18 mouse cellular contexts compared by ENCODE assay signal in the genomic region with DNA sequence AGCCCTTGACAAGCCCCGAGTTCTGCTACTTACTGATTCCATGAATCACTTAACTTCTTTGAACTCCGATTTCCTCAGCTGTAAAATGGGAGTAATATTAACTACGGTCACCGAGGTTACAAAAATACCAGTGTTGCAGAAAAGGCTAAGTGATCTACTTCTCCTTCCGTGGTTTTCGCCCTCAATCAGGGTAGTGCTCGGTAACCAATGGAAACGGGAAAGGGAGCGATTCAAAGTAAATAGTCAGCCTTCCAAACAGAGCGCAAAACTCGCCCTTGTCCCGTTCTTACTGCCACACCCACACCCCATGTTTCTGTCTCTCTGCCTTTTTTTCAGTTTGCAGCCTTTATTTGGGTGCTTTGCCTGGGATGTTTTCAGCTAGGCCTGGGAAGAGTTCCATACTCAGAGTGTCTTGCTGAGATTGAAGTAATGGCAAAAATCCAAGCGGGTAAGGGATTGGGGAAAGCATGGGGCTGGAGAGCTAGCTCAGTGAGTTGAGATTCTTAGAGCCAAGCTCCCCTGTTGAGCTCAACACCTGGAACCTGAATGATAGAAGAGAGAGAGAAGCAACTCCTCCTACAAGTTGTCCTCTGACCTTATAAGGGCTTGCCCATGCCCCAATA.
DNase-seq lines count a peak whose midpoint lies in the region; ATAC-seq lines count a peak whose summit lies in the region.
"Had no signal": no experiment of that assay in that cellular context is flagged by ENCODE, and none has a peak within 500 bp of the region (broad histone marks: within the 10 kb centered on the region; RNA-seq: fewer than 3 reads in every experiment).

No protein-coding gene starts in this region.

- peak overlapping the region; percentile 11; the same call in 1 of the 2 replicates for H3K4me2 ChIP-seq in kidney, embryonic 16.5 days (replicated peaks; ENCODE audit: low read depth, low read length)
- H3K4me2 ChIP-seq: embryonic facial prominence, embryonic 13.5 days; heart, embryonic 13.5 days; hindbrain, embryonic 14.5 days; liver, embryonic 15.5 days; neural tube, embryonic 15.5 days had no signal

- no peaks in the 10 kb centered on the region for H3K4me1 ChIP-seq in kidney, embryonic 16.5 days (ENCODE audit: insufficient read depth, low read length)
- H3K4me1 ChIP-seq in brown adipose tissue, adult 24 weeks (ENCODE audit: control insufficient read depth, insufficient read depth, insufficient read length, low read length): no peaks in the 10 kb centered on the region
- H3K4me1 ChIP-seq: embryonic facial prominence, embryonic 13.5 days; forebrain, embryonic 10.5 days; heart, embryonic 13.5 days; liver, embryonic 15.5 days had no signal

- 25% methylated on average over 13 of the region's 13 CpGs for WGBS in kidney, embryonic 16.5 days

- no peak overlapping the region for H3K9ac ChIP-seq in kidney, embryonic 16.5 days (replicated peaks; ENCODE audit: low read length)
- H3K9ac ChIP-seq: embryonic facial prominence, embryonic 13.5 days; heart, embryonic 13.5 days; hindbrain, embryonic 14.5 days; liver, embryonic 15.5 days; neural tube, embryonic 15.5 days had no signal

- H3K27ac ChIP-seq in kidney, embryonic 16.5 days (ENCODE audit: low read length): no peak overlapping the region
- peak overlapping the region; percentile 21; the same call in 1 of the 2 replicates for H3K27ac ChIP-seq in brown adipose tissue, adult 24 weeks (replicated peaks; ENCODE audit: low read depth, low read length)
- H3K27ac ChIP-seq: embryonic facial prominence, embryonic 13.5 days; forebrain, embryonic 10.5 days; gastrocnemius, adult 2 months; heart, embryonic 13.5 days; hindbrain, embryonic 14.5 days; liver, embryonic 15.5 days; neural tube, embryonic 15.5 days had no signal

- no peaks in the 10 kb centered on the region for H3K27me3 ChIP-seq in kidney, embryonic 16.5 days (ENCODE audit: insufficient read depth, low read length)
- H3K27me3 ChIP-seq: embryonic facial prominence, embryonic 13.5 days; heart, embryonic 13.5 days; liver, embryonic 15.5 days; neural tube, embryonic 15.5 days had no signal

- H3K4me3 ChIP-seq in kidney, embryonic 16.5 days (ENCODE audit: low read length): no peak overlapping the region
- H3K4me3 ChIP-seq in brown adipose tissue, adult 24 weeks (ENCODE audit: insufficient read depth, low read depth, low read length): no peak overlapping the region
- H3K4me3 ChIP-seq: embryonic facial prominence, embryonic 13.5 days; forebrain, embryonic 10.5 days; gastrocnemius, adult 2 months; heart, embryonic 13.5 days; liver, embryonic 15.5 days; neural tube, embryonic 15.5 days had no signal

- peak; percentile 25 for DNase-seq in cerebellum, adult 9-11 months
- no peak for DNase-seq in cerebellum, adult 11 months
- DNase-seq in kidney, postnatal 14 days: no peak
- DNase-seq in monocyte, adult 2 months (ENCODE audit: low read depth in 1 of 2, low spot score in 2 of 2): peak; percentile 13 to 24
- DNase-seq in thymus, adult 18-20 months: no peak
- DNase-seq in thymus, postnatal 0 days (ENCODE audit: low spot score): no peak
- DNase-seq: adrenal gland, postnatal 10 days; gastrocnemius, adult 2 months; layer of hippocampus, adult 9-11 months had no signal

- H3K9me3 ChIP-seq in kidney, embryonic 16.5 days (ENCODE audit: low read length): no peaks in the 10 kb centered on the region; the same call in 1 of the 2 replicates
- H3K9me3 ChIP-seq: forebrain, embryonic 10.5 days; liver, embryonic 15.5 days had no signal

- H3K36me3 ChIP-seq in kidney, embryonic 16.5 days (ENCODE audit: insufficient read depth, low read length): no peaks in the 10 kb centered on the region
- H3K36me3 ChIP-seq: embryonic facial prominence, embryonic 13.5 days; forebrain, embryonic 10.5 days; heart, embryonic 13.5 days; liver, embryonic 15.5 days; neural tube, embryonic 15.5 days had no signal

- ATAC-seq in kidney, embryonic 16.5 days (ENCODE audit: low FRiP score, low TSS enrichment): peak; percentile 57
- ATAC-seq: intestine, postnatal 0 days had no signal

Comparison
In these comparisons a context has a peak if more than half of its experiments do, and no peak if none do; other contexts are left out.
1. DNase-seq: peak in cerebellum, adult 9-11 months (single experiment) and monocyte, adult 2 months (2 of 2); none in cerebellum, adult 11 months (single experiment), kidney, postnatal 14 days (single experiment), thymus, adult 18-20 months (0 of 2) and thymus, postnatal 0 days (single experiment).